Mouse (Mus musculus) olfactory bulb, adult 2 months (tissue): Measurements from ENCODE around the gene Rgs7.

Source experiments
- CTCF ChIP-seq: fragments of 200-500 bp; IDR thresholded peaks from 2 replicates; pipeline ENCODE4 v1.5.1; 2012; ENCODE audit warnings: low read depth, mild to moderate bottlenecking, low read length, moderate library complexity; ENCODE audit not compliant: insufficient read depth
- POLR2A ChIP-seq: fragments of 200-500 bp; IDR thresholded peaks from 2 replicates; pipeline ENCODE4 v1.6.1; 2012; ENCODE audit warnings: mild to moderate bottlenecking, low read depth, low read length, moderate library complexity; ENCODE audit not compliant: insufficient read depth

DNA sequence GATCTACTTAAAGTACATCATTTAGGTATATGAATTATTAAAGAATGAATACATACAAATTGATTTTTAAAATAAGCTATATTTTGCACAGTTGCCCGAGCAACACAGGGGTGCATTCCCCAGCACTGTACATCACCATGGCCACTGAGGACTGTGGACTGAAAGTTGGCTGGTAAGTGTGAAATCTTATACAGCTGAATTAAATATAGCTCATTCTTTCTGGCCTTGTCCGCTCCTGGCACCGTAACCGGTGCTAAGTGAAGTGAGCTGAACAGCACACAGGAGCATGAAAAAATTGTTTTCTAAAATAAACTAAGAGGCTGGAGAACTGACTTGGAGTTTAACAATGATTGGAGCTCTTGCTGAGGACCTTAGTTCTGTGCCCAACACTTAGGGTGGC is 71.4 kb downstream of the Rgs7 start:
- no peak for TF ChIP-seq CTCF
- no peak for TF ChIP-seq POLR2A
